Mouse (Mus musculus): Measurements from ENCODE around the gene Trim28. TPM values are rescaled to one million over a fixed set of nuclear protein-coding genes. Genes with fewer than 3 reads are reported as not detected.

Trim28 gene
- 447 TPM for polyA plus RNA-seq (2021)

- POLR2A ChIA-PET: no interaction called here
These were observed at the start of gene Trim28 for GRCm38 (mm10) chr7:12998851-12999250. Gene Trim28, plus strand, starts transcription at chr7:12999114.

DNA sequence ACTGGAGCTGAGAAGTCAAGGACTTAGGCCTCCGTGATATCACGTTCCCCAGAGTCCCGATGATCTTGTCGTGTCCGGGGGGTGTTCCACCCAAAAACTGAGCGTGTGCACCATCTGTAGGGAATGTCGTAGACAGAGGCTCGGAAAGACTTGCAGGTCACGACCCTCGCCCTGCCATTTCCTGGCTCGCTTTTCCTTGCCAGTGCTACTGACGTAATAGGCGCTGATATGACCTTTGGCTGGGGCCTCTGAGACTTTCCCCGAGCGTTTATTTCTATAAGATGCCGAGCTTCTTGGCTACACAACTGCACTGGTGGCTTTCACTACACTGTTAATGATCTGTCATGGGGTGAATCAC is 49.1 kb upstream of the Trim28 start:
- in situ Hi-C loops (cut with MboI; ENCODE audit: low pct_unique_long_range_greater_than_20kb): no loop called here
- no peak for DNase-seq (ENCODE audit: low read depth, low spot score)

More at GRCm38 (mm10) chr7:12998851-12999250, at the start of gene Trim28:
- TF ChIP-seq CTCF (IDR thresholded peaks at IDR 0.05): no peak
- CTCF ChIA-PET: no interaction called here
- DNase-seq (ENCODE audit: low read depth, low spot score) (no peak), ATAC-seq (no peak)
- in situ Hi-C loops (cut with MboI; ENCODE audit: low pct_unique_long_range_greater_than_20kb): no loop called here
- no peaks in the 10 kb centered on the region for H3K27me3 ChIP-seq

DNA sequence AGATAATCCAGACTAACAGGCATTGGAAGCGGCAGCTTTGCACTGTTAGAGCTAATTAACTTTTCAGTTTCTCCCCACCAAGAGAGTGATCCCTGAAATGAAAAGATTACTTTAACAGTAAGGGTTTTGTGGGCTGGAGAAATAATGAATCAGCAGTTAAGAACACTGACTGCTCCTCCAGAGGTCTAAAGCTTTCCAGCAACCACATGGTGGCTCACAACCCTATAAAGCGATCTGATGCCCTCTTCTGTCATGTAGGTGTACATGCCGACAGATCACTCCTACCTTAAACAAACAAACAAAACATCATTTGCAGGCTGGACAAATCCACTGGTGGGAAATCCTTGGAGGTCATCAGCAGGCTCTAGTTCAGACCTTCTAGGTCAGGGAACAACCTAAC is 44.0 kb upstream of the Trim28 start:
- CTCF ChIA-PET: interaction anchor here (0.7 to 1.4 kb wide), 6 partner anchors 10 to 59 kb away, joined by 3 to 4 read pairs (median 4); no protein-coding TSS in a partner anchor
- DNase-seq (ENCODE audit: low read depth, low spot score): no peak
- peak; percentile 74 for TF ChIP-seq CTCF (IDR thresholded peaks at IDR 0.05)
- POLR2A ChIA-PET: interaction anchor here (0.9 kb wide), 1 partner anchor 68 kb away, joined by 3 read pairs; no protein-coding TSS in a partner anchor
- peak; percentile 91 for ATAC-seq
- H3K27me3 ChIP-seq: no peaks in the 10 kb centered on the region
- in situ Hi-C loops (cut with MboI; ENCODE audit: low pct_unique_long_range_greater_than_20kb): no loop called here

More for the DNA sequence above, 49.1 kb upstream of the Trim28 start:
- ChIA-PET CTCF (no interaction called here), POLR2A (no interaction called here)
- H3K27me3 ChIP-seq: no peaks in the 10 kb centered on the region
- no peak for TF ChIP-seq CTCF (IDR thresholded peaks at IDR 0.05)
- no peak for ATAC-seq

- ATAC-seq: no peak
- ChIA-PET POLR2A (no interaction called here), CTCF (no interaction called here)
- in situ Hi-C loops (cut with MboI; ENCODE audit: low pct_unique_long_range_greater_than_20kb): no loop called here
- no peaks in the 10 kb centered on the region for H3K27me3 ChIP-seq
- DNase-seq (ENCODE audit: low read depth, low spot score): no peak
- no peak for TF ChIP-seq CTCF (IDR thresholded peaks at IDR 0.05)
These were observed 41.4 kb upstream of the Trim28 start for GRCm38 (mm10) chr7:12957511-12957910.

- CTCF ChIA-PET: interaction anchor here (1.1 to 1.5 kb wide), 3 partner anchors 19 to 37 kb away, joined by 3 to 4 read pairs (median 3); partner anchors contain the start of genes Rps5 and Zfp446
- POLR2A ChIA-PET: interaction anchor here (1.2 kb wide), 1 partner anchor 78 kb away, joined by 3 read pairs; the partner anchor contains the start of gene Zfp128
- in situ Hi-C loops (cut with MboI; ENCODE audit: low pct_unique_long_range_greater_than_20kb): no loop called here
- no peaks in the 10 kb centered on the region for H3K27me3 ChIP-seq
- ATAC-seq (no peak), DNase-seq (ENCODE audit: low read depth, low spot score) (no peak)
- no peak for TF ChIP-seq CTCF (IDR thresholded peaks at IDR 0.05)
These were observed 40.0 kb upstream of the Trim28 start for GRCm38 (mm10) chr7:12958948-12959347.

DNA sequence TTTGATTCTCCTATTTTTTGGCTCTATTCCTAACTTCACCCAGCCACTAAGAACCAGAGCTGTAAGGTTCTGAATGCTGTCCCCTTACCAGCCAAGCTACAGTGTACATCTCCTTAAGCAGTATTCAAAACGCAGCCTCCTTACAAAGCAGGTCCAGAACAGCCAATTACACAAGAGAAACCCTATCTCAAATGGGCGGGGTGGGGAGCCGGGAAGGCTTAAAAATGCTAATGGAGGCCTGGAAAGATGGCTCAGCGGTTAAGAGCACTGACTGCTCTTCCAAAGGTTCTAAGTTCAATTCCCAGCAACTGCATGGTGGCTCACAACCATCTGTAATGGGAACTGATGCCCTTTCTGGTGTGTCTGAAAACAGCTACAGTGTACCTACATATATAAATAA is 39.2 kb upstream of the Trim28 start:
- CTCF ChIA-PET: no interaction called here
- ATAC-seq (no peak), DNase-seq (ENCODE audit: low read depth, low spot score) (no peak)
- TF ChIP-seq CTCF (IDR thresholded peaks at IDR 0.05): no peak
- H3K27me3 ChIP-seq: no peaks in the 10 kb centered on the region
- in situ Hi-C loops (cut with MboI; ENCODE audit: low pct_unique_long_range_greater_than_20kb): no loop called here
- POLR2A ChIA-PET: no interaction called here

- H3K27me3 ChIP-seq: no peaks in the 10 kb centered on the region
- in situ Hi-C loops (cut with MboI; ENCODE audit: low pct_unique_long_range_greater_than_20kb): no loop called here
- no peak for TF ChIP-seq CTCF (IDR thresholded peaks at IDR 0.05)
- ChIA-PET CTCF (interaction anchor here (0.7 to 1.8 kb wide), 4 partner anchors 9 to 43 kb away, joined by 3 to 9 read pairs (median 3); partner anchors contain the start of gene Zfp446), POLR2A (no interaction called here)
- no peak for DNase-seq (ENCODE audit: low read depth, low spot score)
- ATAC-seq: peak; percentile 22
These were observed 37.3 kb upstream of the Trim28 start for GRCm38 (mm10) chr7:12961511-12962141.

DNA sequence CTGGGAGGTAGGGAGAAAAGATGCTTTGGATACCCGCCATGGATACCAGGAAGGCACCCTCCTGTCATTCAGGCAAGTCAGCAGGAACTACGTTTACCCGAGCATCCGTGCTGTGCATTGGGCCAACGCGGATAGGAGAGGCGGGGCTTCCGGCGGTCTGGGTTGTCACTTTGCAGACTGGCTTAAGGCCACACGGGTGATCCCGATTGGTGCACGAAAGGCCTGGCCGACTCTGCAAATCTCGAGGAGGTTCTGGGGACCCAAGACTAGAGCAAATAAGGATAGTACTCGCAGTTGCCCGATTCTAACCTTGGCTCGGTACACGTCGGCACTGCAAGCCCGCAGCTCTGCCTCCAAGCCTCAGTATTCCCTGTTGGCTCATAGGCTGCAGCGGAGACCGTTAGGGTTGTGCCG is 33.2 kb upstream of the Trim28 start, which contains the start of gene Zfp324:
TSS of gene Zfp324 (plus strand) at position 161 of the 414 bp plus-strand sequence.
- no peak for TF ChIP-seq CTCF (IDR thresholded peaks at IDR 0.05)
- ChIA-PET POLR2A (interaction anchor here (0.6 kb wide), 1 partner anchor 14 kb away, joined by 4 read pairs; no protein-coding TSS in a partner anchor), CTCF (no interaction called here)
- ATAC-seq: peak; percentile 95
- H3K27me3 ChIP-seq: no peaks in the 10 kb centered on the region
- in situ Hi-C loops (cut with MboI; ENCODE audit: low pct_unique_long_range_greater_than_20kb): no loop called here
- peak; percentile 47 for DNase-seq (ENCODE audit: low read depth, low spot score)

- ChIA-PET POLR2A (interaction anchor here (0.6 kb wide), 1 partner anchor 15 kb away, joined by 4 read pairs; no protein-coding TSS in a partner anchor), CTCF (interaction anchor here (2.4 kb wide), 1 partner anchor 11 kb away, joined by 10 read pairs; the partner anchor contains the start of gene Zfp446)
- no peak for TF ChIP-seq CTCF (IDR thresholded peaks at IDR 0.05)
- no peak for DNase-seq (ENCODE audit: low read depth, low spot score)
- no peaks in the 10 kb centered on the region for H3K27me3 ChIP-seq
- in situ Hi-C loops (cut with MboI; ENCODE audit: low pct_unique_long_range_greater_than_20kb): no loop called here
- peak; percentile 56 for ATAC-seq
These were observed 32.6 kb upstream of the Trim28 start for GRCm38 (mm10) chr7:12966104-12966845.

DNA sequence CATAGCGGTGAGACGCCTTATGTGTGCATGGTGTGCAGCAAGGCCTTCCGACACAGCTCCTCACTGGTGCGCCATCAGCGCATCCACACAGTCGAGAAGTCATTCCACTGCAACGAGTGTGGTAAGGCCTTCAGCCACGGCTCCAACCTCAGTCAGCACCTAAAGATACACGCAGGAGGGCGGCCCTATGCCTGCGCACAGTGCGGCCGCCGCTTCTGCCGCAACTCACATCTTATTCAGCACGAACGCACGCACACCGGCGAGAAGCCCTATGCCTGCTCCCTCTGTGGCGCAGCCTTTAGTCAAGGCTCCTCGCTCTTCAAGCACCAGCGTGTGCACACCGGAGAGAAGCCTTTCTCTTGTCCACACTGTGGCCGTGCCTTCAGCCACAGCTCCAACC is 28.0 kb upstream of the Trim28 start:
- ATAC-seq (no peak), DNase-seq (ENCODE audit: low read depth, low spot score) (no peak)
- in situ Hi-C loops (cut with MboI; ENCODE audit: low pct_unique_long_range_greater_than_20kb): no loop called here
- no peak for TF ChIP-seq CTCF (IDR thresholded peaks at IDR 0.05)
- CTCF ChIA-PET: no interaction called here
- H3K27me3 ChIP-seq: no peaks in the 10 kb centered on the region
- POLR2A ChIA-PET: no interaction called here
